Comparison of ENCODE assay signal across 20 mouse cellular contexts in the genomic region with DNA sequence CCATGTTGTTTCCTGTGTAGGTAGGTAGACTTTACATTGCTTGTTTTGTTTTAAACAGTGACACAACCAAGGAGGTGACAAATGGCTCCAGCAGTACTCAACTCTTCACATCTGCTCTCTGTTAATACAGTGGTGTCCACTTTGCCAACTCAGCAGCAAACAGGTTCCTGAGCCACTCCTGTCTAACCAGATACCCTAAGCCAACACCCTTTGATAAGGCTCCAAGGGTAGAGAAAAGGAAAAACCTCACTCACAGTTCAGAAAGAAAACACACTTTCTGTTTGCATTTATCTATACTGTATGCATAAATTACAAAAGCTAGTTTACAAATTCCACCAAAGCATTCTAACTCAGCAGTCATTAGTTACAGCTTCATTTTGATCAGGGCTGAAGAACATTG. TPM values are rescaled to one million over a fixed set of nuclear protein-coding genes. Genes with fewer than 3 reads are reported as not detected.
DNase-seq lines count a peak whose midpoint lies in the region; ATAC-seq and TF ChIP-seq lines count a peak whose summit lies in the region.
"Had no signal": no experiment of that assay in that cellular context is flagged by ENCODE, and none has a peak within 500 bp of the region (broad histone marks: within the 10 kb centered on the region; RNA-seq: fewer than 3 reads in every experiment).

No protein-coding gene starts in this region.

- TF ChIP-seq CTCF in kidney, adult 2 months (conservative IDR thresholded peaks at IDR 0.05; ENCODE audit: insufficient read depth, insufficient read length, low read depth, low read length): no peak

- no peak for TF ChIP-seq POLR2A in kidney, adult 2 months (IDR thresholded peaks at IDR 0.05; ENCODE audit: low read depth, low read length)

- no peak for ATAC-seq in megakaryocyte, adult 5-6 weeks (ENCODE audit: poor library complexity, severe bottlenecking)
- peak; percentile 86 for ATAC-seq in intestine, embryonic 16.5 days
- ATAC-seq in liver, embryonic 15.5 days (ENCODE audit: insufficient read depth): peak; percentile 90
- ATAC-seq in stomach, embryonic 16.5 days (ENCODE audit: insufficient read depth, low FRiP score): peak; percentile 77; the same call in 1 of the 2 replicates
- ATAC-seq: forebrain, embryonic 16.5 days had no signal

- no peaks in the 10 kb centered on the region for H3K9me3 ChIP-seq in megakaryocyte, embryonic 14.5 days
- no peaks in the 10 kb centered on the region for H3K9me3 ChIP-seq in intestine, embryonic 16.5 days (ENCODE audit: control insufficient read depth, low read length)
- H3K9me3 ChIP-seq in liver, embryonic 15.5 days (replicated peaks): no peaks in the 10 kb centered on the region
- no peaks in the 10 kb centered on the region for H3K9me3 ChIP-seq in stomach, embryonic 16.5 days (replicated peaks; ENCODE audit: control insufficient read depth, low read length)
- H3K9me3 ChIP-seq: heart, embryonic 15.5 days; hindbrain, embryonic 10.5 days; midbrain, embryonic 10.5 days had no signal

- no peak for DNase-seq in cerebellum, postnatal 25 days
- no peak for DNase-seq in kidney, adult 2 months
- no peak for DNase-seq in cerebellum, adult 18-20 months
- DNase-seq: adrenal gland, adult 8-10 months; cerebellum, adult 9-10 months; embryo, embryonic 11 days; kidney, postnatal 14 days; layer of hippocampus, adult 9-11 months; lung, postnatal 10 days; right cerebral cortex, postnatal 4 days had no signal

- no peaks in the 10 kb centered on the region for H3K27me3 ChIP-seq in megakaryocyte, embryonic 14.5 days (replicated peaks)
- H3K27me3 ChIP-seq in intestine, embryonic 16.5 days (replicated peaks; ENCODE audit: control insufficient read depth, insufficient read depth, low read length): no peaks in the 10 kb centered on the region
- no peaks in the 10 kb centered on the region for H3K27me3 ChIP-seq in liver, embryonic 15.5 days
- H3K27me3 ChIP-seq in stomach, embryonic 16.5 days (ENCODE audit: control insufficient read depth, insufficient read depth, low read length): no peaks in the 10 kb centered on the region
- H3K27me3 ChIP-seq in kidney, adult 2 months (replicated peaks; ENCODE audit: control insufficient read depth, insufficient read depth, low read length): no peaks in the 10 kb centered on the region
- H3K27me3 ChIP-seq: CH12.LX; heart, embryonic 15.5 days had no signal

- H3K4me3 ChIP-seq in megakaryocyte, embryonic 14.5 days (replicated peaks): peak overlapping the region; percentile 33
- no peak overlapping the region for H3K4me3 ChIP-seq in intestine, embryonic 16.5 days (ENCODE audit: low read length)
- H3K4me3 ChIP-seq in liver, embryonic 15.5 days (replicated peaks): no peak overlapping the region
- H3K4me3 ChIP-seq in stomach, embryonic 16.5 days (replicated peaks; ENCODE audit: low read length): no peak overlapping the region
- no peak overlapping the region for H3K4me3 ChIP-seq in kidney, adult 2 months (ENCODE audit: insufficient read depth, low read depth, low read length)
- H3K4me3 ChIP-seq: heart, embryonic 15.5 days; hindbrain, embryonic 10.5 days; midbrain, embryonic 10.5 days had no signal

- peak overlapping the region; percentile 68 for H3K27ac ChIP-seq in intestine, embryonic 16.5 days (ENCODE audit: low read length)
- peak overlapping the region; percentile 66 for H3K27ac ChIP-seq in liver, embryonic 15.5 days (replicated peaks)
- peak overlapping the region; percentile 39; the same call in 1 of the 2 replicates for H3K27ac ChIP-seq in stomach, embryonic 16.5 days (ENCODE audit: low read length)
- H3K27ac ChIP-seq in kidney, adult 2 months (ENCODE audit: insufficient read depth, low read depth, low read length): no peak overlapping the region
- H3K27ac ChIP-seq: heart, embryonic 15.5 days; hindbrain, embryonic 10.5 days; midbrain, embryonic 10.5 days had no signal

- no peak overlapping the region for H3K9ac ChIP-seq in intestine, embryonic 16.5 days (ENCODE audit: low read depth, low read length)
- H3K9ac ChIP-seq in liver, embryonic 15.5 days: no peak overlapping the region
- H3K9ac ChIP-seq in stomach, embryonic 16.5 days (ENCODE audit: low read length): no peak overlapping the region
- H3K9ac ChIP-seq: heart, embryonic 15.5 days had no signal

- peaks cover 56% of the 10 kb centered on the region for H3K4me1 ChIP-seq in megakaryocyte, embryonic 14.5 days
- peaks cover 19% of the 10 kb centered on the region for H3K4me1 ChIP-seq in intestine, embryonic 16.5 days (ENCODE audit: control insufficient read depth, insufficient read depth, low read length)
- H3K4me1 ChIP-seq in liver, embryonic 15.5 days (replicated peaks): peaks cover 32% of the 10 kb centered on the region
- H3K4me1 ChIP-seq in stomach, embryonic 16.5 days (ENCODE audit: control insufficient read depth, insufficient read depth, low read length): peaks cover 3% of the 10 kb centered on the region
- peaks cover 2% of the 10 kb centered on the region for H3K4me1 ChIP-seq in kidney, adult 2 months (ENCODE audit: control insufficient read depth, insufficient read depth, low read length)
- H3K4me1 ChIP-seq: hindbrain, embryonic 10.5 days; midbrain, embryonic 10.5 days had no signal

- H3K4me2 ChIP-seq in intestine, embryonic 16.5 days (ENCODE audit: low read depth, low read length): no peak overlapping the region
- H3K4me2 ChIP-seq in liver, embryonic 15.5 days: peak overlapping the region; percentile 41
- no peak overlapping the region for H3K4me2 ChIP-seq in stomach, embryonic 16.5 days (ENCODE audit: low read depth, low read length)
- H3K4me2 ChIP-seq: heart, embryonic 15.5 days had no signal

- H3K36me3 ChIP-seq in megakaryocyte, embryonic 14.5 days (replicated peaks; ENCODE audit: low read length): peaks cover 21% of the 10 kb centered on the region
- H3K36me3 ChIP-seq in intestine, embryonic 16.5 days (ENCODE audit: control insufficient read depth, insufficient read depth, low read length): no peaks in the 10 kb centered on the region
- H3K36me3 ChIP-seq in liver, embryonic 15.5 days (replicated peaks): peaks cover 17% of the 10 kb centered on the region; the same call in 1 of the 2 replicates
- H3K36me3 ChIP-seq in stomach, embryonic 16.5 days (ENCODE audit: control insufficient read depth, insufficient read depth, low read length): no peaks in the 10 kb centered on the region
- H3K36me3 ChIP-seq in kidney, adult 2 months (ENCODE audit: control insufficient read depth, insufficient read depth, low read length): no peaks in the 10 kb centered on the region
- H3K36me3 ChIP-seq: heart, embryonic 15.5 days had no signal

RNA-seq across cellular contexts. Expression of a gene that starts 48.2 kb away (rescaled TPM):
- 0.86 and 7.0 TPM in 2 replicates for polyA plus RNA-seq in megakaryocyte, embryonic 14.5 days (2012; ENCODE audit: insufficient read depth, low replicate concordance)
- total RNA-seq in megakaryocyte, adult 5-6 weeks (2015): 57.5 and 63.1 TPM in 2 replicates
- 29.1 and 40.5 TPM in 2 replicates for total RNA-seq in megakaryocyte, adult 5-6 weeks (2017)
- 50.6 and 50.9 TPM in 2 replicates for polyA plus RNA-seq in intestine, embryonic 16.5 days (2015; fragmentation: Nextera tagmentation; extraction: Ambion mirVana)
- 32.1 and 33.3 TPM in 2 replicates for polyA plus RNA-seq in liver, embryonic 15.5 days (2015; fragmentation: Nextera tagmentation; extraction: Ambion mirVana)
- 56.2 and 56.4 TPM in 2 replicates for polyA plus RNA-seq in stomach, embryonic 16.5 days (2015; fragmentation: Nextera tagmentation; extraction: Ambion mirVana)
- 17.3 and 18.6 TPM in 2 replicates for polyA plus RNA-seq in kidney, adult 2 months (2012; rRNA removed)
